Mouse (Mus musculus) macrophage (primary cell): ENCODE data around the gene Flywch1. TPM values are rescaled to one million over a fixed set of nuclear protein-coding genes. Genes with fewer than 3 reads are reported as not detected.

ENCODE experiments used
- H3K27ac ChIP-seq: fragments of 350-480 bp; formaldehyde crosslinking; 2 replicates; pipeline ENCODE4 v1.9.0; 2021
- H3K36me3 ChIP-seq: fragments of 350-480 bp; formaldehyde crosslinking; 2 replicates; pipeline ENCODE4 v1.9.0; 2021; ENCODE audit errors: inconsistent target
- H3K4me3 ChIP-seq: fragments of 350-480 bp; formaldehyde crosslinking; 2 replicates; pipeline ENCODE4 v1.9.0; 2021; ENCODE audit errors: inconsistent target
- H3K79me2 ChIP-seq: fragments of 350-480 bp; formaldehyde crosslinking; 2 replicates; pipeline ENCODE4 v1.9.0; 2021; ENCODE audit errors: inconsistent target
- WGBS: methylation state at CpG from one replicate; pipeline ENCODE4 v1.1.7; 2026; ENCODE audit warnings: inconsistent platforms; ENCODE audit not compliant: missing documents; 5-methylcytosine and 5-hydroxymethylcytosine counted together
- polyA plus RNA-seq: library from polyadenylated mRNA; stranded (reverse); fragments of 250-400 nt; gene quantifications from 3 replicates; pipeline ENCODE4 v1.2.4, GENCODE M21; 2018; ENCODE audit warnings: inconsistent platforms

Flywch1 gene
- polyA plus RNA-seq, 1 experiment from 2014 or later = 15.5 TPM

- H3K79me2 ChIP-seq = no peaks in the 10 kb centered on the region
- WGBS = 96% methylated on average over 11 of the region's 11 CpGs
- H3K36me3 ChIP-seq = peaks cover 18% of the 10 kb centered on the region; the same call in 1 of the 2 replicates
- H3K27ac ChIP-seq = no peak overlapping the region
- H3K4me3 ChIP-seq = no peak overlapping the region
Measured at GRCm38 (mm10) chr17:23762976-23763375, 8.4 kb downstream of the Flywch1 start.

GRCm38 (mm10) chr17:23761155-23761554 is 10.2 kb downstream of the Flywch1 start:
- Histone ChIP-seq H3K4me3 (no peak overlapping the region), H3K36me3 (peaks cover 24% of the 10 kb centered on the region; the same call in 1 of the 2 replicates), H3K79me2 (no peaks in the 10 kb centered on the region), H3K27ac (no peak overlapping the region)
- WGBS = 93% methylated on average over 3 of the region's 3 CpGs

GRCm38 (mm10) chr17:23760231-23760630 is 11.2 kb downstream of the Flywch1 start:
- no peak overlapping the region for H3K4me3 ChIP-seq

GRCm38 (mm10) chr17:23758801-23759200 is 12.6 kb downstream of the Flywch1 start:
- Histone ChIP-seq H3K79me2 (no peaks in the 10 kb centered on the region), H3K36me3 (peaks cover 27% of the 10 kb centered on the region; the same call in 1 of the 2 replicates), H3K27ac (no peak overlapping the region), H3K4me3 (no peak overlapping the region)
- 97% methylated on average over 8 of the region's 8 CpGs for WGBS

More at GRCm38 (mm10) chr17:23760231-23760630, 11.2 kb downstream of the Flywch1 start:
- no peaks in the 10 kb centered on the region for H3K79me2 ChIP-seq
- 88% methylated on average over 9 of the region's 9 CpGs for WGBS
- no peak overlapping the region for H3K27ac ChIP-seq
- peaks cover 27% of the 10 kb centered on the region; the same call in 1 of the 2 replicates for H3K36me3 ChIP-seq

GRCm38 (mm10) chr17:23757581-23757980 is 13.8 kb downstream of the Flywch1 start:
- H3K27ac ChIP-seq = no peak overlapping the region
- H3K79me2 ChIP-seq = no peaks in the 10 kb centered on the region
- H3K4me3 ChIP-seq = no peak overlapping the region
- H3K36me3 ChIP-seq = peaks cover 32% of the 10 kb centered on the region; the same call in 1 of the 2 replicates
- WGBS = 97% methylated on average over 9 of the region's 9 CpGs

GRCm38 (mm10) chr17:23755689-23756088 is 15.7 kb downstream of the Flywch1 start:
- H3K36me3 ChIP-seq = peaks cover 32% of the 10 kb centered on the region; the same call in 1 of the 2 replicates
- 75% methylated on average over 13 of the region's 13 CpGs for WGBS
- H3K79me2 ChIP-seq = no peaks in the 10 kb centered on the region
- H3K4me3 ChIP-seq = no peak overlapping the region
- no peak overlapping the region for H3K27ac ChIP-seq

GRCm38 (mm10) chr17:23749400-23750191 is 21.8 kb downstream of the Flywch1 start:
- Histone ChIP-seq H3K36me3 (peaks cover 5% of the 10 kb centered on the region; the same call in 1 of the 2 replicates), H3K4me3 (peak overlapping the region; percentile 35), H3K27ac (peak overlapping the region; percentile 27; the same call in 1 of the 2 replicates), H3K79me2 (no peaks in the 10 kb centered on the region)
- whole genome bisulfite sequencing = 80% methylated on average over 11 of the region's 11 CpGs

- Histone ChIP-seq H3K27ac (peak overlapping the region; percentile 27; the same call in 1 of the 2 replicates), H3K4me3 (peak overlapping the region; percentile 35), H3K79me2 (no peaks in the 10 kb centered on the region), H3K36me3 (peaks cover 5% of the 10 kb centered on the region; the same call in 1 of the 2 replicates)
- 12% methylated on average over 10 of the region's 10 CpGs for WGBS
Measured at GRCm38 (mm10) chr17:23748631-23749391, 22.6 kb downstream of the Flywch1 start.

GRCm38 (mm10) chr17:23748026-23748425 is 23.4 kb downstream of the Flywch1 start:
- Histone ChIP-seq H3K27ac (no peak overlapping the region), H3K79me2 (no peaks in the 10 kb centered on the region), H3K4me3 (no peak overlapping the region), H3K36me3 (peaks cover 2% of the 10 kb centered on the region; the same call in 1 of the 2 replicates)
- 22% methylated on average over 6 of the region's 6 CpGs for WGBS

GRCm38 (mm10) chr17:23747471-23747870 is 23.9 kb downstream of the Flywch1 start:
- Histone ChIP-seq H3K79me2 (no peaks in the 10 kb centered on the region), H3K4me3 (no peak overlapping the region), H3K36me3 (no peaks in the 10 kb centered on the region), H3K27ac (no peak overlapping the region)
- 91% methylated on average over 3 of the region's 3 CpGs for WGBS

GRCm38 (mm10) chr17:23746767-23747166 is 24.6 kb downstream of the Flywch1 start:
- Histone ChIP-seq H3K79me2 (no peaks in the 10 kb centered on the region), H3K27ac (no peak overlapping the region), H3K36me3 (no peaks in the 10 kb centered on the region), H3K4me3 (no peak overlapping the region)
- WGBS = 64% methylated on average over 3 of the region's 3 CpGs

- 59% methylated on average over 12 of the region's 12 CpGs for WGBS
- H3K4me3 ChIP-seq = no peak overlapping the region
Measured at GRCm38 (mm10) chr17:23746311-23746710, 25.1 kb downstream of the Flywch1 start.

GRCm38 (mm10) chr17:23745301-23746251 is 25.8 kb downstream of the Flywch1 start, which contains the start of gene Kremen2:
Gene Kremen2, minus strand, starts transcription at chr17:23745833.
- H3K36me3 ChIP-seq = no peaks in the 10 kb centered on the region
- no peaks in the 10 kb centered on the region for H3K79me2 ChIP-seq
- H3K4me3 ChIP-seq = no peak within 1 kb of the TSS
- H3K27ac ChIP-seq = no peak within 1 kb of the TSS
- WGBS = 7% methylated on average over 35 of the region's 45 CpGs

More at GRCm38 (mm10) chr17:23746311-23746710, 25.1 kb downstream of the Flywch1 start:
- no peaks in the 10 kb centered on the region for H3K79me2 ChIP-seq
- H3K27ac ChIP-seq = no peak overlapping the region
- H3K36me3 ChIP-seq = no peaks in the 10 kb centered on the region

GRCm38 (mm10) chr17:23744651-23745050 is 26.8 kb downstream of the Flywch1 start:
- no peak overlapping the region for H3K4me3 ChIP-seq
- 19% methylated on average over 14 of the region's 14 CpGs for WGBS
- no peaks in the 10 kb centered on the region for H3K36me3 ChIP-seq
- no peaks in the 10 kb centered on the region for H3K79me2 ChIP-seq
- H3K27ac ChIP-seq = no peak overlapping the region
